Mouse (Mus musculus): ENCODE results near the gene Gm45234.

Gm45234 gene

GRCm38 (mm10) chr6:124739231-124739796, 16.5 kb downstream of the Gm45234 start:
- no peak for DNase-seq (ENCODE audit: low spot score)

GRCm38 (mm10) chr6:124738511-124739023, 17.3 kb downstream of the Gm45234 start, which contains the start of gene Ptpn6:
Gene Ptpn6, minus strand, starts transcription at chr6:124738714.
- no peak for DNase-seq (ENCODE audit: low spot score)

- DNase-seq (ENCODE audit: low spot score) = no peak
Measured at GRCm38 (mm10) chr6:124737040-124737439, 18.8 kb downstream of the Gm45234 start.

- DNase-seq (ENCODE audit: low spot score) = no peak
Measured at GRCm38 (mm10) chr6:124734417-124734816, 21.4 kb downstream of the Gm45234 start.

- DNase-seq (ENCODE audit: low spot score) = no peak
Measured at GRCm38 (mm10) chr6:124732476-124733370, 23.1 kb downstream of the Gm45234 start.

GRCm38 (mm10) chr6:124731038-124731437, 24.8 kb downstream of the Gm45234 start:
- DNase-seq (ENCODE audit: low spot score) = no peak

GRCm38 (mm10) chr6:124729850-124730705, 25.7 kb downstream of the Gm45234 start:
- DNase-seq (ENCODE audit: low spot score) = no peak

- no peak for DNase-seq (ENCODE audit: low spot score)
Measured at GRCm38 (mm10) chr6:124728621-124729020, 27.2 kb downstream of the Gm45234 start.

- no peak for DNase-seq (ENCODE audit: low spot score)
Measured at GRCm38 (mm10) chr6:124724472-124724871, 31.3 kb downstream of the Gm45234 start.

- DNase-seq (ENCODE audit: low spot score) = no peak
Measured at GRCm38 (mm10) chr6:124723541-124723940, 32.3 kb downstream of the Gm45234 start.

- no peak for DNase-seq (ENCODE audit: low spot score)
Measured at GRCm38 (mm10) chr6:124722876-124723473, 32.8 kb downstream of the Gm45234 start.

GRCm38 (mm10) chr6:124720904-124721303, 34.9 kb downstream of the Gm45234 start:
- no peak for DNase-seq (ENCODE audit: low spot score)

- no peak for DNase-seq (ENCODE audit: low spot score)
Measured at GRCm38 (mm10) chr6:124719354-124719978, 36.4 kb downstream of the Gm45234 start.

GRCm38 (mm10) chr6:124718703-124719102, 37.1 kb downstream of the Gm45234 start:
- DNase-seq (ENCODE audit: low spot score) = no peak

GRCm38 (mm10) chr6:124717968-124718367, 37.9 kb downstream of the Gm45234 start:
- no peak for DNase-seq (ENCODE audit: low spot score)

GRCm38 (mm10) chr6:124716864-124717490, 38.8 kb downstream of the Gm45234 start:
- no peak for DNase-seq (ENCODE audit: low spot score)

- no peak for DNase-seq (ENCODE audit: low spot score)
Measured at GRCm38 (mm10) chr6:124712918-124713317, 42.9 kb downstream of the Gm45234 start.

GRCm38 (mm10) chr6:124711824-124712782, 43.7 kb downstream of the Gm45234 start, which contains the start of the genes Emg1 and Phb2:
Gene Emg1, minus strand, starts transcription at chr6:124712178.
Gene Phb2, plus strand, starts transcription at chr6:124712336.
- peak; percentile 94 for DNase-seq (ENCODE audit: low spot score)

GRCm38 (mm10) chr6:124708289-124708889, 47.4 kb downstream of the Gm45234 start:
- no peak for DNase-seq (ENCODE audit: low spot score)
